Mouse (Mus musculus): Measurements from ENCODE around the gene Rundc3b.

GRCm38 (mm10) chr5:8489471-8490110 is 133.2 kb downstream of the Rundc3b start:
- TF ChIP-seq CTCF (IDR thresholded peaks at IDR 0.05; ENCODE audit: insufficient read depth, low read length) (no peak), POLR2A (IDR thresholded peaks at IDR 0.05; ENCODE audit: borderline replicate concordance, extremely low read depth, low read depth, low read length) (no peak)
